Mouse (Mus musculus): ENCODE results near the gene Ap1m2.

DNA sequence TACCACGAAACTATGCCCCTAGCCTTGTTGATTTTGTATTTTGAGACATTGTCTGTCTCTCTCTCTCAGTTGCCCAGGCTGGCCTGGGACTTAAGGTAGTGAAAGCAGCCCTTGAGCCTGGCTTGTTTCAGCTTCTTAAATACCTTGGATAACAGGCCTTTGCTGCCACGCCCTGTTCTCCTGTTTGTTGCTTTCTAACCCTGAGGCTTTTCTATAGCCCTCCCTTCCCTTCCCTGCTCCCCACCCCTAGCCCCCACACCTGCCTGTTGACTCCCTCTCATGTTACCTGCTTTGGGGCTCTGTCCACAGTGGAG lies 41.2 kb upstream of the Ap1m2 start:
- TF ChIP-seq CTCF (IDR thresholded peaks at IDR 0.05 in 2 of 3, conservative IDR thresholded peaks at IDR 0.05 in 1 of 3; ENCODE audit: control insufficient read depth in 1 of 3, insufficient read depth in 1 of 3, low read depth in 2 of 3, low read length in 3 of 3, poor library complexity in 1 of 3, severe bottlenecking in 1 of 3) (no peak), POLR2AphosphoS5 (IDR thresholded peaks at IDR 0.05; ENCODE audit: borderline replicate concordance, low read depth, low read length) (no peak)
